Mouse (Mus musculus): Measurements from ENCODE around the gene Clcnkb. TPM values are rescaled to one million over a fixed set of nuclear protein-coding genes. Genes with fewer than 3 reads are reported as not detected.
A peak's percentile ranks its signal among the peaks of the same experiment; 100 is the strongest.

The Clcnkb gene
- total and polyA plus RNA-seq, 2 experiments from 2014 or later, result 0.65 to 0.87 TPM

DNA sequence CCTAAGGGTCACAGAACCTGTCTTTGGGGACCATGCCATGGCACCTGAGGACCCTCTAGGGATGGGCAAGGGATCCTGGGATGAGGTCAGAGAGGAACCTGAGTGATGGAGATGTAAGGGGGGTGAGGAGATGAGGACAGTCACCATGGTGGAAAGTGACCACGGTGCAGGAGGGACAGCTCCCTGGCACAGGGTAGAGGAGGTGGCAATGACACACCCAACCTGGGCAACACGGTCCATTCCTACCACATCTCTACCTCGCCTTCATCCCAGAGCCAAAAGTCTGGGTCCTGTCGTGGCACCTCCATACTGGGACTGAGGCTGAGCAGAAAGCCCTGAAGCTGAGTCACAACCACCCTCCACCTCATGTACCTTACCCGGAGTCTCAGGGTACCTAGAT is 7.0 kb upstream of the Clcnkb start:
- TF ChIP-seq CTCF (IDR thresholded peaks at IDR 0.05; ENCODE audit: low read depth) (no peak), EP300 (IDR thresholded peaks at IDR 0.05; ENCODE audit: low read depth) (no peak)
- DNase-seq (ENCODE audit: low spot score) (peak; percentile 16), ATAC-seq (ENCODE audit: insufficient read depth, low read depth) (no peak)
- H3K4me2 ChIP-seq (ENCODE audit: low read depth, low read length), result peak overlapping the region; percentile 77
- peaks cover 33% of the 10 kb centered on the region for H3K4me1 ChIP-seq (ENCODE audit: control insufficient read depth, insufficient read depth)
- H3K27me3 ChIP-seq (ENCODE audit: control insufficient read depth, insufficient read depth, low read length), result no peaks in the 10 kb centered on the region
- H3K9ac ChIP-seq (replicated peaks; ENCODE audit: low read depth, low read length), result peak overlapping the region; percentile 99
- no peaks in the 10 kb centered on the region for H3K9me3 ChIP-seq (replicated peaks; ENCODE audit: control insufficient read depth, low read length)
- 38% methylated on average over 5 of the region's 5 CpGs for WGBS
- peaks cover 16% of the 10 kb centered on the region for H3K36me3 ChIP-seq (replicated peaks; ENCODE audit: control insufficient read depth, insufficient read depth, low read length)
- H3K27ac ChIP-seq (ENCODE audit: low read depth), result peak overlapping the region; percentile 99
- peak overlapping the region; percentile 83 for H3K4me3 ChIP-seq (ENCODE audit: low read depth, low read length)

GRCm38 (mm10) chr4:141421423-141421822 is 5.6 kb upstream of the Clcnkb start:
- Histone ChIP-seq H3K4me3 (ENCODE audit: low read depth, low read length) (peak overlapping the region; percentile 83), H3K36me3 (replicated peaks; ENCODE audit: control insufficient read depth, insufficient read depth, low read length) (peaks cover 16% of the 10 kb centered on the region), H3K4me1 (ENCODE audit: control insufficient read depth, insufficient read depth) (peaks cover 26% of the 10 kb centered on the region), H3K27ac (ENCODE audit: low read depth) (peak overlapping the region; percentile 99), H3K9ac (replicated peaks; ENCODE audit: low read depth, low read length) (peak overlapping the region; percentile 99), H3K27me3 (ENCODE audit: control insufficient read depth, insufficient read depth, low read length) (no peaks in the 10 kb centered on the region), H3K4me2 (ENCODE audit: low read depth, low read length) (peak overlapping the region; percentile 77), H3K9me3 (replicated peaks; ENCODE audit: control insufficient read depth, low read length) (no peaks in the 10 kb centered on the region)
- DNase-seq (ENCODE audit: low spot score), result peak; percentile 91
- ATAC-seq (ENCODE audit: insufficient read depth, low read depth), result peak; percentile 66
- TF ChIP-seq EP300 (IDR thresholded peaks at IDR 0.05; ENCODE audit: low read depth) (peak; percentile 94), CTCF (IDR thresholded peaks at IDR 0.05; ENCODE audit: low read depth) (no peak)
- 21% methylated on average over 14 of the region's 14 CpGs for WGBS

DNA sequence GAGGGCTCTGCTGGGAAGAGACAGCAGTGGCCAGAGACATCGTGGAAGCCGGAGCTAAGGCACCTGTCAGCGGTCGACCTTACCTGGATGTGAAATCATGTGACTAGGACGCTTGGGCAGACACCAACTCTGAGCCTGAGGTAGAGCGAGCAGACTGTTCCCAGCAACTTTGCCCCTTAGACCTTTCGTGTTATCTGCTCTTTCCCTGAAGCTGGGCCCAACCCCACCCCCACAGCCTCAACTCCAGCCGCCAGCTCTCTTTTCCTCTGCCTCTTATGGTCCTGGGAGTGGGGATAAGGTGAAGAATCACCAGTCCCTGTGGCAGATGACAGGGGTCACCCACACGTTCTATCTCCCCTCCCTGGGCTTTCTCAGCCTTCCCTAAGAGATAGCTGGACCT is 5.1 kb upstream of the Clcnkb start:
- WGBS, result 18% methylated on average over 9 of the region's 9 CpGs
- Histone ChIP-seq H3K36me3 (replicated peaks; ENCODE audit: control insufficient read depth, insufficient read depth, low read length) (peaks cover 16% of the 10 kb centered on the region), H3K4me2 (ENCODE audit: low read depth, low read length) (peak overlapping the region; percentile 77), H3K9ac (replicated peaks; ENCODE audit: low read depth, low read length) (peak overlapping the region; percentile 99), H3K27ac (ENCODE audit: low read depth) (peak overlapping the region; percentile 99), H3K4me1 (ENCODE audit: control insufficient read depth, insufficient read depth) (peaks cover 26% of the 10 kb centered on the region), H3K9me3 (replicated peaks; ENCODE audit: control insufficient read depth, low read length) (no peaks in the 10 kb centered on the region), H3K27me3 (ENCODE audit: control insufficient read depth, insufficient read depth, low read length) (no peaks in the 10 kb centered on the region), H3K4me3 (ENCODE audit: low read depth, low read length) (peak overlapping the region; percentile 83; the same call in 1 of the 2 replicates)
- DNase-seq (ENCODE audit: low spot score), result peak; percentile 51
- no peak for TF ChIP-seq EP300 (IDR thresholded peaks at IDR 0.05; ENCODE audit: low read depth)
- no peak for TF ChIP-seq CTCF (IDR thresholded peaks at IDR 0.05; ENCODE audit: low read depth)
- ATAC-seq (ENCODE audit: insufficient read depth, low read depth), result peak; percentile 2; the same call in 1 of the 2 replicates

DNA sequence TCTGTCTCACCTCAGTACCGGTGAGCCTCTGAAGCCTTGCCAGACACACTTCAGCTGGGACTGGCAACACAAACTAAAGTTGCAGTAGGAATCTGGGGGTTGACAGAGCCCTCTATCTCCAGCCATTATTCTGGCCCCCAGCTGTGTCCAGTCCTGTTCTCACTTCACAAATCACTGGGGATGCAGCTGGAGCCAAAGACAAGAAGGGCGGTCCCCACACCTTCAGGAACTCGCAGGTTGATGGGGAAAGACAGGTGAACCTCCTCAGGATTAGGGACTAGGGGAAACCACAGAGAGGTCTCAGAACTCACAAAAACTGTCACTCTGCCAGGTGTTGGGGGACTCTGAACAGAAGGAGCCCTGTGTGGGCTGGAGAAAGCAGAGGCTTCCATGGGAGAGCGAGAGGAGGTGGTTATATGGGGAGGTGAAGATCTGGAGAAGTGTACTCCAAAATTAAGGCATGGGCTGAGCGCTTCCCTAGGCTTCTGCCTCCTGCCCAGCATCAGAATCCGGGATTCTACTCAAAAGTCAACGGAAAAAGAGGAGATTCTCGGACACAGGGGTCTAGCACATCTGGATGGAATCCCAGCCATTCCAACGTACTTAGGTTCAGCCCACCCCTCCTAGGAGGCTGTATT is 4.5 kb upstream of the Clcnkb start, which contains the start of gene Hspb7:
Hspb7 (plus strand) TSS at position 588 of the 638 bp plus-strand sequence.
- peaks cover 16% of the 10 kb centered on the region for H3K36me3 ChIP-seq (replicated peaks; ENCODE audit: control insufficient read depth, insufficient read depth, low read length)

DNA sequence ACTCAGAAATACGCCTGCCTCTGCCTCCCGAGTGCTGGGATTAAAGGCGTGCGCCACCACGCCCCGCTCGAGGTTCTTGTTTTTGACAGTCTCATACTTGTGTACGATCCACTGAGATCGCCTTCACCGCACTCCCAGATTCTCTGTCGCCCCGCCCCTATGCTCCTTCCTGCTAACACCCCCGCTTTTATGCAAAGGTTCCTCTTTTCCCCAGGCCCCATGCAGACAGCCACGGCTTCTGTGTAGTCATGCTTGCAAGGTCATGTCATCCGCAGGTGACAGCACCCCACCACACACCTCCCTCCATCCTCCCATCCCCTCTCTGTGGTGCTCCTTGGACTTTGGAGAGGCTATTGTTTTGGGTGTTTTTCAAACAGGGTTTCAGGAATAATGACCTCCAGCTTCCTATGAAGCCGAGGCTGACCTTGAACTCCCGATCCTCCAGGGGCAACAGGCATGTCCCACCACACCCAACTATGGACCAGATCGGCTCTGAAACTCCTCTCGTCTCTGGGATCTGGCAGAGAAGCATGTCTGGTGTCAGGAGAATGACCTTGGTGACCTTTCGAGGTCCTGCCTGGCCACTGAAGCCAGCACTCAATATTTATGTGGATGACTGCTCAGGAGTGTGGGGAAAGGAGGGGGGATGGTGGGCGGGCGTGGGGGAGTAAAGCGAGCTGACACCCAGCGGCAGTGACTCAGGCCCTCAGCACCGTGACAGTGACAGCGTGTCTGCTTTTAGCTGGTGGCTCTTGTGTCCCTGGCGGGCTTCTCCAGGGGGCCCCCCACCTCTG is 3.8 kb upstream of the Clcnkb start:
- DNase-seq (ENCODE audit: low spot score), result peak; percentile 81
- ATAC-seq (ENCODE audit: insufficient read depth, low read depth), result peak; percentile 21
- Histone ChIP-seq H3K27me3 (ENCODE audit: control insufficient read depth, insufficient read depth, low read length) (no peaks in the 10 kb centered on the region), H3K9ac (replicated peaks; ENCODE audit: low read depth, low read length) (peak overlapping the region; percentile 99; the same call in 1 of the 2 replicates), H3K27ac (ENCODE audit: low read depth) (peak overlapping the region; percentile 99), H3K9me3 (replicated peaks; ENCODE audit: control insufficient read depth, low read length) (no peaks in the 10 kb centered on the region), H3K4me1 (ENCODE audit: control insufficient read depth, insufficient read depth) (peaks cover 21% of the 10 kb centered on the region), H3K36me3 (replicated peaks; ENCODE audit: control insufficient read depth, insufficient read depth, low read length) (peaks cover 16% of the 10 kb centered on the region), H3K4me3 (ENCODE audit: low read depth, low read length) (no peak overlapping the region), H3K4me2 (ENCODE audit: low read depth, low read length) (peak overlapping the region; percentile 77)
- 50% methylated on average over 27 of the region's 27 CpGs for WGBS
- TF ChIP-seq CTCF (IDR thresholded peaks at IDR 0.05; ENCODE audit: low read depth) (no peak), EP300 (IDR thresholded peaks at IDR 0.05; ENCODE audit: low read depth) (peak; percentile 44; the same call in 1 of the 2 replicates)

More for the DNA sequence above, 4.5 kb upstream of the Clcnkb start, which contains the start of gene Hspb7:
- DNase-seq (ENCODE audit: low spot score) (no peak), ATAC-seq (ENCODE audit: insufficient read depth, low read depth) (no peak)
- Histone ChIP-seq H3K27ac (ENCODE audit: low read depth) (peak within 1 kb of the TSS; percentile 99), H3K27me3 (ENCODE audit: control insufficient read depth, insufficient read depth, low read length) (no peaks in the 10 kb centered on the region), H3K4me2 (ENCODE audit: low read depth, low read length) (peak within 1 kb of the TSS; percentile 77), H3K4me1 (ENCODE audit: control insufficient read depth, insufficient read depth) (peaks cover 24% of the 10 kb centered on the region), H3K4me3 (ENCODE audit: low read depth, low read length) (peak within 1 kb of the TSS; percentile 83), H3K9me3 (replicated peaks; ENCODE audit: control insufficient read depth, low read length) (no peaks in the 10 kb centered on the region), H3K9ac (replicated peaks; ENCODE audit: low read depth, low read length) (peak within 1 kb of the TSS; percentile 99)
- WGBS, result 29% methylated on average over 9 of the region's 9 CpGs
- TF ChIP-seq CTCF (IDR thresholded peaks at IDR 0.05; ENCODE audit: low read depth), result no peak
- TF ChIP-seq EP300 (IDR thresholded peaks at IDR 0.05; ENCODE audit: low read depth), result no peak

Data from heart, postnatal 0 days (tissue).